Mouse (Mus musculus) kidney, postnatal 0 days (tissue): Measurements from ENCODE around the gene Muc1. TPM values are rescaled to one million over a fixed set of nuclear protein-coding genes. Genes with fewer than 3 reads are reported as not detected.

Source experiments
- ATAC-seq: fragments of 200-750 bp; cut with Nextera tagmentation; replicated peaks from 2 replicates; pipeline ENCODE4 v1.8.0; 2017; ENCODE audit warnings: low read depth, moderate number of reproducible peaks, moderate TSS enrichment, moderate library complexity; ENCODE audit not compliant: low FRiP score
- DNase-seq: peaks from one replicate; pipeline ENCODE4 v3.0.0-alpha.2; 2016; ENCODE audit warnings: low spot score
- H3K27ac ChIP-seq: fragments of 300-500 bp; sonication (generic); 2 replicates; pipeline ENCODE4 v1.5.1; 2014; ENCODE audit warnings: mild to moderate bottlenecking
- H3K27me3 ChIP-seq: fragments of 300-500 bp; sonication (generic); 2 replicates; pipeline ENCODE4 v1.6.1; 2014; ENCODE audit warnings: low read length, mixed read lengths; ENCODE audit not compliant: insufficient read depth
- H3K36me3 ChIP-seq: fragments of 300-500 bp; sonication (generic); 2 replicates; pipeline ENCODE4 v1.6.1; 2014; ENCODE audit warnings: low read length, mixed read lengths; ENCODE audit not compliant: insufficient read depth
- H3K4me1 ChIP-seq: fragments of 300-500 bp; sonication (generic); replicated peaks from 2 replicates; pipeline ENCODE4 v1.6.1; 2014; ENCODE audit warnings: antibody characterized with exemption, low read length, mixed read lengths; ENCODE audit not compliant: insufficient read depth
- H3K4me2 ChIP-seq: fragments of 300-500 bp; sonication (generic); 2 replicates; pipeline ENCODE4 v1.6.1; 2014; ENCODE audit warnings: mild to moderate bottlenecking, low read length, moderate library complexity, mixed read lengths
- H3K4me3 ChIP-seq: fragments of 300-500 bp; sonication (generic); replicated peaks from 2 replicates; pipeline ENCODE4 v1.5.1; 2014; ENCODE audit warnings: low read depth, low read length
- H3K9ac ChIP-seq: fragments of 300-500 bp; sonication (generic); 2 replicates; pipeline ENCODE4 v1.6.1; 2014; ENCODE audit warnings: low read depth, low read length
- H3K9me3 ChIP-seq: fragments of 300-500 bp; sonication (generic); replicated peaks from 2 replicates; pipeline ENCODE4 v1.6.1; 2016; ENCODE audit warnings: low read length, inconsistent platforms, mixed read lengths
- CTCF ChIP-seq: IDR thresholded peaks from 2 replicates; pipeline ENCODE4 v1.5.1; 2016; ENCODE audit warnings: antibody characterized with exemption, low read depth, mild to moderate bottlenecking, moderate library complexity
- WGBS: fragments of 180-500 bp; shearing (Covaris S2); extraction: QIAGEN DNeasy Blood & Tissue Kit; methylation state at CpG from one replicate; pipeline ENCODE4 v1.1.7; 2014; 5-methylcytosine and 5-hydroxymethylcytosine counted together
- microRNA counts: library from miRNA; unstranded; fragments of <30 nt; microRNA quantifications from one replicate; lab custom pipeline; 2015
- microRNA-seq: library from miRNA; unstranded; fragments of <30 nt; microRNA quantifications from one replicate; pipeline ENCODE4, GENCODE M21; 2016
- polyA plus RNA-seq: library from polyadenylated mRNA; unstranded; fragments of >200 nt; fragmentation: Nextera tagmentation; extraction: Ambion mirVana; gene quantifications from 2 replicates; pipeline ENCODE4 v1.2.1, GENCODE M21; 2015

The Muc1 gene
- polyA plus RNA-seq, 1 experiment from 2014 or later: 42.8 TPM

- peak within 1 kb of the TSS; percentile 85 for H3K4me2 ChIP-seq
- peak within 1 kb of the TSS; percentile 77 for H3K9ac ChIP-seq
- TF ChIP-seq CTCF: no peak
- peaks cover 3% of the 10 kb centered on the region for H3K36me3 ChIP-seq
- H3K4me3 ChIP-seq: peak within 1 kb of the TSS; percentile 70
- H3K27ac ChIP-seq: peak within 1 kb of the TSS; percentile 96
- peaks cover 16% of the 10 kb centered on the region for H3K4me1 ChIP-seq
- no peaks in the 10 kb centered on the region for H3K27me3 ChIP-seq
- peak; percentile 86 for DNase-seq
- ATAC-seq: peak; percentile 60
- under 1% methylated on average over 52 of the region's 52 CpGs for WGBS
- no peaks in the 10 kb centered on the region for H3K9me3 ChIP-seq
Observed at GRCm38 (mm10) chr3:89280606-89281511, 52.0 kb downstream of the Muc1 start, which contains the start of gene Efna1. Gene Efna1, minus strand, starts transcription at chr3:89281142.

GRCm38 (mm10) chr3:89281579-89282290, 52.9 kb downstream of the Muc1 start:
- H3K9me3 ChIP-seq: no peaks in the 10 kb centered on the region
- peaks cover 16% of the 10 kb centered on the region; the same call in 1 of the 2 replicates for H3K4me1 ChIP-seq
- no peaks in the 10 kb centered on the region for H3K27me3 ChIP-seq
- 13% methylated on average over 20 of the region's 20 CpGs for WGBS
- H3K4me2 ChIP-seq: peak overlapping the region; percentile 85
- no peaks in the 10 kb centered on the region for H3K36me3 ChIP-seq
- DNase-seq (peak; percentile 89), ATAC-seq (no peak)
- peak overlapping the region; percentile 77; the same call in 1 of the 2 replicates for H3K9ac ChIP-seq
- peak overlapping the region; percentile 96 for H3K27ac ChIP-seq
- no peak overlapping the region for H3K4me3 ChIP-seq
- peak; percentile 97 for TF ChIP-seq CTCF

DNA sequence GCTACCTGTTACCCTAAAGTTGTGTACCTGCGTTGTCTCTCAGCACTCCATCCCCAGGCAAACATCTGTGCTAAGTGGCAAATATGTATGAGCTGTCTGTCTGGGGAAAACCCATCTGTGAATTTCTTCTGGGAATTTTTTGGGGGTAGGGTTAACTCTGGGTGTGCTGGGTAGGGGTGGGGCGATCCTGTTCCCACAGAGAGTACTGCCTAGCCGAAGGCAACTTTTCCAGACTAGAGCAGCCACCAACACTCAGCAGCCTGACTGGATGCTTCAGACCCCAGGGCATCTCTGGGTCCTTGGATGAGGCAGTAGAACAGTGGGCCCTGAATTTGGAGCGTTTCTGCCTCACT, 53.4 kb downstream of the Muc1 start:
- Histone ChIP-seq H3K27ac (no peak overlapping the region), H3K4me3 (no peak overlapping the region), H3K36me3 (no peaks in the 10 kb centered on the region), H3K27me3 (no peaks in the 10 kb centered on the region), H3K9ac (no peak overlapping the region), H3K4me1 (peaks cover 16% of the 10 kb centered on the region; the same call in 1 of the 2 replicates), H3K9me3 (no peaks in the 10 kb centered on the region), H3K4me2 (no peak overlapping the region)
- no peak; the same call in 1 of the 2 replicates for TF ChIP-seq CTCF
- 17% methylated on average over 4 of the region's 4 CpGs for WGBS
- no peak for ATAC-seq
- no peak for DNase-seq

MicroRNAs encoded within 50 kb of the gene (microRNA counts, 519-probe panel; counts per million panel counts)
- microRNA mmu-miR-92b (lab: Ali Mortazavi, UCI): 330 counts per million, percentile 68 among the panel's probes with 10 or more counts

Small RNAs within 50 kb of the gene (microRNA-seq; reads per million reads assigned to microRNA genes)
- 103 reads per million, percentile 51 among the genes with 10 or more reads in this experiment for gene Mir92b

Other genes starting within 250 kb of the Muc1 start
- 19.8 TPM in 2 replicates for gene Rusc1, start 135.7 kb upstream of the Muc1 start, polyA plus RNA-seq
- not detected in 2 replicates for gene Gm43738, start 128.0 kb upstream of the Muc1 start, polyA plus RNA-seq
- gene Fdps, start 127.1 kb upstream of the Muc1 start, polyA plus RNA-seq: 138 and 150 TPM in 2 replicates
- 3.7 and 6.8 TPM in 2 replicates for gene Pklr, start 92.9 kb upstream of the Muc1 start, polyA plus RNA-seq
- 0.71 and 0.91 TPM in 2 replicates for gene Hcn3, start 68.9 kb upstream of the Muc1 start, polyA plus RNA-seq
- 16.9 and 18.8 TPM in 2 replicates for gene Clk2, start 64.3 kb upstream of the Muc1 start, polyA plus RNA-seq
- gene Scamp3, start 51.6 kb upstream of the Muc1 start, polyA plus RNA-seq: 107 and 115 TPM in 2 replicates
- 23.5 and 24.1 TPM in 2 replicates for gene Fam189b, start 45.9 kb upstream of the Muc1 start, polyA plus RNA-seq
- 53.6 and 56.0 TPM in 2 replicates for gene Gba, start 26.1 kb upstream of the Muc1 start, polyA plus RNA-seq
- gene Thbs3, start 13.9 kb upstream of the Muc1 start, polyA plus RNA-seq: 10.4 and 12.1 TPM in 2 replicates
- 200 and 218 TPM in 2 replicates for gene Mtx1, start 2.0 kb upstream of the Muc1 start, polyA plus RNA-seq
- 328 and 371 TPM in 2 replicates for gene Krtcap2, start 16.9 kb downstream of the Muc1 start, polyA plus RNA-seq
- gene Trim46, start 17.3 kb downstream of the Muc1 start, polyA plus RNA-seq: 2.7 and 3.7 TPM in 2 replicates
- 148 and 182 TPM in 2 replicates for gene Dpm3, start 30.3 kb downstream of the Muc1 start, polyA plus RNA-seq
- 75.8 and 82.2 TPM in 2 replicates for gene Slc50a1, start 41.5 kb downstream of the Muc1 start, polyA plus RNA-seq
- 79.5 and 83.5 TPM in 2 replicates for gene Efna1, start 52.1 kb downstream of the Muc1 start, polyA plus RNA-seq
- 4.2 and 6.1 TPM in 2 replicates for gene Efna3, start 93.9 kb downstream of the Muc1 start, polyA plus RNA-seq
- 24.4 and 25.4 TPM in 2 replicates for gene Efna4, start 109.0 kb downstream of the Muc1 start, polyA plus RNA-seq
- gene Adam15, start 120.9 kb downstream of the Muc1 start, polyA plus RNA-seq: 85.4 and 90.7 TPM in 2 replicates
- 0.57 and 0.62 TPM in 2 replicates for gene Dcst2, start 132.9 kb downstream of the Muc1 start, polyA plus RNA-seq
- gene Dcst1, start 136.2 kb downstream of the Muc1 start, polyA plus RNA-seq: 6.2 TPM in 2 replicates
- gene Zbtb7b, start 165.7 kb downstream of the Muc1 start, polyA plus RNA-seq: 4.3 TPM in 2 replicates
- gene Lenep, start 173.7 kb downstream of the Muc1 start, polyA plus RNA-seq: 0.16 TPM in 1 of 2 replicates, not detected in the other
- 28.8 and 29.8 TPM in 2 replicates for gene Flad1, start 182.8 kb downstream of the Muc1 start, polyA plus RNA-seq
- 315 and 326 TPM in 2 replicates for gene Cks1b, start 189.3 kb downstream of the Muc1 start, polyA plus RNA-seq
- 72.0 and 73.2 TPM in 2 replicates for gene Shc1, start 189.4 kb downstream of the Muc1 start, polyA plus RNA-seq
- gene Pygo2, start 201.2 kb downstream of the Muc1 start, polyA plus RNA-seq: 29.2 and 30.3 TPM in 2 replicates
- 65.2 and 67.1 TPM in 2 replicates for gene Pbxip1, start 207.6 kb downstream of the Muc1 start, polyA plus RNA-seq
- gene Pmvk, start 225.5 kb downstream of the Muc1 start, polyA plus RNA-seq: 52.7 and 54.5 TPM in 2 replicates